Mouse (Mus musculus) left cerebral cortex, postnatal 10 days (tissue): ENCODE data around the gene Stk25. TPM values are rescaled to one million over a fixed set of nuclear protein-coding genes. Genes with fewer than 3 reads are reported as not detected.
A peak's percentile ranks its signal among the peaks of the same experiment; 100 is the strongest.

ENCODE experiments used
- DNase-seq, 2 experiments: peaks; one replicate each; pipeline ENCODE4 v3.0.0; 2021 to 2022; ENCODE audit warnings: low spot score in 2 of 2, mixed read lengths in 1 of 2; ENCODE audit errors: extremely low spot score in 1 of 2
- intact Hi-C: fragments of 180-260 bp; cut with DNase I; formaldehyde crosslinking; loops from one replicate; pipeline ENCODE4 v1.15.1; 2025
- total RNA-seq, 2 experiments: library from RNA; stranded (reverse); gene quantifications; 2 replicates each; pipeline ENCODE4 v1.2.3; 2021

Gene Stk25
- total RNA-seq, 2 experiments from 2014 or later = 390 TPM

GRCm38 (mm10) chr1:93679889-93680568, 21.6 kb upstream of the Stk25 start:
- intact Hi-C loops = loop anchor here (5.0 kb wide), 1 partner anchor 43 kb away; no protein-coding TSS in a partner anchor

GRCm38 (mm10) chr1:93678386-93678785, 19.9 kb upstream of the Stk25 start:
- intact Hi-C loops = no loop called here
- no peak for DNase-seq

More at GRCm38 (mm10) chr1:93679889-93680568, 21.6 kb upstream of the Stk25 start:
- peak in 1 of 2 experiments; percentile 71 for DNase-seq

- intact Hi-C loops = no loop called here
- DNase-seq = no peak
Measured at GRCm38 (mm10) chr1:93672682-93673081, 14.2 kb upstream of the Stk25 start.

GRCm38 (mm10) chr1:93669941-93670340, 11.5 kb upstream of the Stk25 start:
- no peak for DNase-seq
- intact Hi-C loops = no loop called here

GRCm38 (mm10) chr1:93668791-93669548, 10.5 kb upstream of the Stk25 start:
- intact Hi-C loops = no loop called here
- DNase-seq = peak; percentile 57 to 91

GRCm38 (mm10) chr1:93667760-93668400, 9.4 kb upstream of the Stk25 start:
- intact Hi-C loops = no loop called here
- DNase-seq = peak in 1 of 2 experiments; percentile 43

GRCm38 (mm10) chr1:93657025-93657360, 1.5 kb downstream of the Stk25 start:
- no peak for DNase-seq
- intact Hi-C loops = no loop called here

- no peak for DNase-seq
- intact Hi-C loops = no loop called here
Measured at GRCm38 (mm10) chr1:93656325-93657024, 2.0 kb downstream of the Stk25 start.

- no peak for DNase-seq
- intact Hi-C loops = no loop called here
Measured at GRCm38 (mm10) chr1:93654798-93655197, 3.7 kb downstream of the Stk25 start.

GRCm38 (mm10) chr1:93654275-93654674, 4.2 kb downstream of the Stk25 start:
- intact Hi-C loops = no loop called here
- no peak for DNase-seq

GRCm38 (mm10) chr1:93649604-93650172, 8.8 kb downstream of the Stk25 start:
- intact Hi-C loops = no loop called here

GRCm38 (mm10) chr1:93642692-93643091, 15.8 kb downstream of the Stk25 start:
- DNase-seq = no peak
- intact Hi-C loops = no loop called here

More at GRCm38 (mm10) chr1:93649604-93650172, 8.8 kb downstream of the Stk25 start:
- no peak for DNase-seq

GRCm38 (mm10) chr1:93641978-93642377, 16.5 kb downstream of the Stk25 start:
- intact Hi-C loops = no loop called here
- DNase-seq = no peak

- intact Hi-C loops = loop anchor here (5.0 to 10.0 kb wide), 2 partner anchors 46 to 168 kb away; partner anchors contain the start of genes Dtymk and Ing5
- DNase-seq = no peak
Measured at GRCm38 (mm10) chr1:93636211-93636897, 22.1 kb downstream of the Stk25 start.

- DNase-seq = peak; percentile 99
- intact Hi-C loops = loop anchor here (5.0 to 10.0 kb wide), 2 partner anchors 47 to 169 kb away; partner anchors contain the start of genes Dtymk and Ing5
Measured at GRCm38 (mm10) chr1:93635580-93636192, 22.8 kb downstream of the Stk25 start.

GRCm38 (mm10) chr1:93635091-93635579, 23.3 kb downstream of the Stk25 start:
- intact Hi-C loops = loop anchor here (5.0 to 10.0 kb wide), 2 partner anchors 47 to 170 kb away; partner anchors contain the start of genes Dtymk and Ing5
- DNase-seq = peak; percentile 34 to 77

- intact Hi-C loops = loop anchor here (10.0 kb wide), 1 partner anchor 170 kb away; the partner anchor contains the start of genes Dtymk and Ing5
- DNase-seq = peak; percentile 48 to 74
Measured at GRCm38 (mm10) chr1:93634481-93634891, 24.0 kb downstream of the Stk25 start.
